Mouse (Mus musculus) ES-E14 (cell line): ENCODE data around the gene Galns. TPM values are rescaled to one million over a fixed set of nuclear protein-coding genes. Genes with fewer than 3 reads are reported as not detected.
"Not testable (repeated sequence)": the region's sequence is repeated elsewhere in the genome, so short reads cannot be mapped to it uniquely, and the experiment has no call there.

Source experiments
- DNase-seq: peaks from one replicate; pipeline ENCODE4 v3.0.0-alpha.2; 2013; ENCODE audit warnings: low read depth, low spot score
- H3K27ac ChIP-seq: 2 replicates; pipeline ENCODE4 v1.5.1; 2012; ENCODE audit warnings: low read depth, mild to moderate bottlenecking, low read length, moderate library complexity, mixed read lengths; ENCODE audit not compliant: poor library complexity, insufficient read depth, severe bottlenecking
- H3K36me3 ChIP-seq: 2 replicates; pipeline ENCODE4 v1.6.1; 2012; ENCODE audit warnings: mild to moderate bottlenecking, low read length, moderate library complexity, mixed read lengths; ENCODE audit not compliant: control insufficient read depth, poor library complexity, insufficient read depth, severe bottlenecking
- H3K4me1 ChIP-seq, 2 experiments: fragments of 150-350 bp in 1 of 2; sonication (generic) in 1 of 2; 2 replicates each; pipeline ENCODE4 v1.6.1; 2012; ENCODE audit warnings: low read length in 2 of 2, mild to moderate bottlenecking in 1 of 2, mixed read lengths in 1 of 2; ENCODE audit not compliant: control insufficient read depth in 2 of 2, insufficient read depth in 2 of 2, poor library complexity in 1 of 2
- H3K4me3 ChIP-seq, 2 experiments: fragments of 150-350 bp in 1 of 2; sonication (generic) in 1 of 2; 2 replicates each; pipeline ENCODE4 v1.5.1; 2012; ENCODE audit warnings: low read length in 2 of 2, low read depth in 1 of 2, mild to moderate bottlenecking in 1 of 2, mixed read lengths in 1 of 2; ENCODE audit not compliant: insufficient read depth in 1 of 2, poor library complexity in 1 of 2, severe bottlenecking in 1 of 2
- H3K9ac ChIP-seq: 2 replicates; pipeline ENCODE4 v1.6.1; 2012; ENCODE audit warnings: low read depth, mild to moderate bottlenecking, low read length, mixed read lengths; ENCODE audit not compliant: poor library complexity, insufficient read depth, severe bottlenecking
- H3K9me3 ChIP-seq: fragments of 150-350 bp; sonication (generic); 2 replicates; pipeline ENCODE4 v1.6.1; 2012; ENCODE audit warnings: low read depth, mild to moderate bottlenecking, low read length; ENCODE audit not compliant: control insufficient read depth, insufficient read depth
- CHD2 ChIP-seq: IDR thresholded peaks from 2 replicates; pipeline ENCODE4 v1.6.1; 2014; ENCODE audit warnings: mild to moderate bottlenecking, low read depth, low read length, inconsistent platforms
- HCFC1 ChIP-seq: IDR thresholded peaks from 2 replicates; pipeline ENCODE4 v1.6.1; 2012; ENCODE audit warnings: low read length, inconsistent platforms, borderline replicate concordance; ENCODE audit not compliant: insufficient read depth
- MAFK ChIP-seq: IDR thresholded peaks from 2 replicates; pipeline ENCODE4 v1.6.1; 2014; ENCODE audit warnings: mild to moderate bottlenecking, low read depth, low read length, inconsistent platforms; ENCODE audit not compliant: insufficient read depth
- ZC3H11A ChIP-seq: IDR thresholded peaks from 2 replicates; pipeline ENCODE4 v1.6.1; 2012; ENCODE audit warnings: low read depth, mild to moderate bottlenecking, inconsistent platforms, low read length, borderline replicate concordance
- ZNF384 ChIP-seq: IDR thresholded peaks from 2 replicates; pipeline ENCODE4 v1.6.1; 2012; ENCODE audit warnings: low read depth, low read length, inconsistent platforms
- in situ Hi-C, 2 experiments: fragments of 600-800 bp; cut with MboI; formaldehyde crosslinking; loops; one replicate each; pipeline ENCODE4 v1.15.1; 2025; ENCODE audit warnings: low sequenced_read_pairs in 2 of 2, inconsistent platforms in 1 of 2; ENCODE audit not compliant: unreplicated experiment in 2 of 2
- total RNA-seq: library from RNA; depleted of rRNA; stranded (reverse); fragments of 300-350 nt; gene quantifications from 2 replicates; pipeline ENCODE4 v1.2.3, GENCODE M21; 2012

The Galns gene
- total RNA-seq, 1 experiment = 9.2 TPM

- TF ChIP-seq CHD2 (no peak), HCFC1 (no peak), MAFK (no peak), ZNF384 (no peak), ZC3H11A (no peak)
- Histone ChIP-seq H3K9ac (no peak overlapping the region), H3K36me3 (peaks cover 49% of the 10 kb centered on the region), H3K9me3 (no peaks in the 10 kb centered on the region), H3K4me3 (no peak overlapping the region), H3K4me1 (peaks cover 8 to 26% of the 10 kb centered on the region in 2 experiments; a peak in 2 of 4 replicates), H3K27ac (no peak overlapping the region; the same call in 1 of the 2 replicates)
- no peak for DNase-seq
- in situ Hi-C loops = no loop called here
These were observed 37.7 kb downstream of the Galns start for GRCm38 (mm10) chr8:122573577-122573976.

DNA sequence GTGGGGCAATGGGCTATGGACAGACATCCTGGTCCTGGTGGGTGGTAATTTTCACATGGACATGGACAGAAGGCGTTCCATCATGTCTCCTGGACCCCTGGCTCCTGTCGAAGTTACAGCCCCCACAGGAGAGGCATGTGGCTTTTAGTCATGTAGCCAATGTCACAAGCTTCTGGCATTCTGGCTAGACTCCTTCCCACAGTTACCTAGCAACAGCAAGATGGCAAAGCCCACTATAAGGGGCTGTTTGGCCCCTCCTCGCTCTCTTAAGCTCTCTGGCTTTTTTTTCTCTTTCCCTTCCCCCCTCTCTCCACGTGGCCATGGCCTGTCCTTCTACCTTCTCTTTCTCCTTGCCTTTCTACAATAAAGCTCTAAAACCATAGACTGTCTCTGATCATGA lies 38.1 kb downstream of the Galns start:
- H3K27ac ChIP-seq, in situ Hi-C loops: not testable (repeated sequence)

GRCm38 (mm10) chr8:122572751-122573150 lies 38.5 kb downstream of the Galns start:
- H3K9ac ChIP-seq = no peak overlapping the region
- H3K9me3 ChIP-seq = no peaks in the 10 kb centered on the region
- H3K4me3 ChIP-seq = no peak overlapping the region
- peaks cover 49% of the 10 kb centered on the region for H3K36me3 ChIP-seq
- no peak overlapping the region for H3K27ac ChIP-seq
- DNase-seq = no peak
- peaks cover 8 to 26% of the 10 kb centered on the region in 2 experiments; a peak in 2 of 4 replicates for H3K4me1 ChIP-seq
- in situ Hi-C loops = no loop called here
- TF ChIP-seq MAFK (no peak), ZNF384 (no peak), CHD2 (no peak)

More for the DNA sequence above, 38.1 kb downstream of the Galns start:
- not testable (repeated sequence) for H3K4me3 ChIP-seq, DNase-seq, H3K9me3 ChIP-seq, H3K9ac ChIP-seq
- Histone ChIP-seq H3K36me3 (peaks cover 49% of the 10 kb centered on the region), H3K4me1 (peaks cover 8 to 26% of the 10 kb centered on the region in 2 experiments; a peak in 2 of 4 replicates)

DNA sequence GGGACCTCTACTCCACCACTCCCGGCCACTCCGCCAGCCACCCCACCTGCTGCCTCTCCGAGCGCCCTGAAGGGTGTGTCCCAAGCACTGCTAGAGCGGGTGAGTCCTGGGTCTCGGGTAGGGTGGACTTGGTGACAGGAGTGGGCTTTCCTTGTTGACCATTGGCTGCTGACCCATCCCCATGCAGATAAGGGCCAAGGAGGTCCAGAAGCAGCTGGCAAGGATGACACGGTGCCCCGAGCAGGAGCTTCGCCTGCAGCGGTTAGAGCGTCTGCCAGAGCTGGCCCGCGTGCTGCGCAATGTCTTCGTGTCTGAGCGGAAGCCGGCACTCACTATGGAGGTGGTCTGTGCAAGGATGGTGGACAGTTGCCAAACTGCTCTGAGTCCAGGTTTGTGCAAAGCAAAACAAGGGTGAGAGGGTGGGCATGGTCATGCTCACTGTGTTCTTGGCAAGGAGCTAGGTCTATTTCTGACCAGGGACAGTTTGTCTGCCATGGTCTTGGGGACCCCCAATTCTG lies 39.5 kb downstream of the Galns start:
- H3K36me3 ChIP-seq = peaks cover 49% of the 10 kb centered on the region
- peaks cover 10 to 26% of the 10 kb centered on the region in 2 experiments; a peak in 2 of 4 replicates for H3K4me1 ChIP-seq

DNA sequence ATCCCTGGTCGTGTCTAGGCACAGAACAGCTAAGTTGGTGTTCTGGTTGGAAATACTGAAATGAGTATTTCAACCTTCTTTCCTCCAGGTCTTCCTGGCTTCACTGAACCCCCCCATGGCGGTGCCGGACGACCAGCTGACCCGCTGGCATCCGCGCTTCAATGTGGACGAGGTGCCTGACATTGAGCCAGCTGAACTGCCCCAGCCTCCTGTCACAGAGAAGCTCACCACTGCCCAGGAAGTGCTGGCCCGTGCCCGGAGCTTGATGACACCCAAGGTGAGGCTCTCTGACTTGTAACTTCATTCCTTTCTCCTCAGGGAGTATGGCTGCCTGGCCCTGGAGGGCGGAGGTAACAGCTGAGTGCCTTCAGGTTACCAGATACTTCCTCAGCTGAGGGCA lies 40.1 kb downstream of the Galns start:
- DNase-seq = no peak
- in situ Hi-C loops = no loop called here
- Histone ChIP-seq H3K4me1 (peaks cover 14 to 26% of the 10 kb centered on the region in 2 experiments), H3K4me3 (no peak overlapping the region), H3K9ac (no peak overlapping the region), H3K9me3 (no peaks in the 10 kb centered on the region), H3K36me3 (peaks cover 49% of the 10 kb centered on the region), H3K27ac (no peak overlapping the region)
- no peak for TF ChIP-seq MAFK
- no peak for TF ChIP-seq ZC3H11A
- no peak for TF ChIP-seq ZNF384
- TF ChIP-seq HCFC1 = no peak
- no peak for TF ChIP-seq CHD2

More for the DNA sequence above, 39.5 kb downstream of the Galns start:
- H3K4me3 ChIP-seq = no peak overlapping the region
- no peak for DNase-seq
- TF ChIP-seq CHD2 (no peak), ZC3H11A (no peak), HCFC1 (no peak), ZNF384 (no peak), MAFK (no peak)
- H3K27ac ChIP-seq = no peak overlapping the region
- H3K9ac ChIP-seq = no peak overlapping the region
- in situ Hi-C loops = no loop called here
- no peaks in the 10 kb centered on the region for H3K9me3 ChIP-seq
